Mouse (Mus musculus): ENCODE data around the gene Cep135. TPM values are rescaled to one million over a fixed set of nuclear protein-coding genes. Genes with fewer than 3 reads are reported as not detected.

Cep135 gene
- polyA plus RNA-seq, 1 experiment from 2014 or later = 3.9 TPM

DNA sequence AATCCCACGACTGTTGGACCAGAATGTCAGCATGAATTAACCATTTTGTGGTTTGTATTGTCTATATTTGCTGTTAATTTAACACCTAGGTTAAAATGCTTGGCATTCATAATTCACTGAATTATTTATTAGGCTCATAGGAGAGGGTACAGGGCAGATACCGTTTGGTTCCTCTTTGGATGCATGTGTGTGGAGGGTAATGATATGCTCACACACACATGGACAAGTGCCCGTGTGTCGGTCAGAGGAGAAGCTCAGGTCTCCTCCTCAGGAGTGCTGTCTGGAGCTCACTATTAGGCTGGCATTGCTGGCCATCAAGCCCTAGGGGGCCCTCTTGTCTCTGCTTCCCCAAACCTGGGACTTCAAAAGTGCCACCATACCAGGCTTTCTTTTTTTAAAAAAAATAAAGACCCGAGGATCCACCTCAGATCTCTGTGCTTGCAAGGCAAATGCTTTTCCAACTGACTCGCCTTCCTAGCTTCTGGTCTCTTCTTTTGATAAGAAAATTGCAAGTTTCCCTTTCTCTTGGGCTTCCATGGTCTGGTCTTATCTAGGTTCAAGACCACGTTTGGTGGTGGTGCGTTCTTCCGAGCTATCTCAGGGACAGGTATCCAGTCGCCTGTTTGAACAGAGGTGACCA is 99.6 kb downstream of the Cep135 start:
- peak overlapping the region; percentile 10 for H3K4me2 ChIP-seq (ENCODE audit: low read depth, low read length)
- WGBS (ENCODE audit: insufficient replicate concordance) = 24% methylated on average over 10 of the region's 10 CpGs
- H3K27me3 ChIP-seq (ENCODE audit: control insufficient read depth, insufficient read depth, low read depth, low read length) = no peaks in the 10 kb centered on the region
- no peaks in the 10 kb centered on the region for H3K9me3 ChIP-seq (replicated peaks; ENCODE audit: control insufficient read depth, low read length)
- H3K4me3 ChIP-seq (ENCODE audit: low read depth, low read length) = no peak overlapping the region
- ATAC-seq (ENCODE audit: low read depth) = peak; percentile 37; the same call in 1 of the 2 replicates
- no peak overlapping the region for H3K9ac ChIP-seq (ENCODE audit: low read depth, low read length)
- H3K4me1 ChIP-seq (ENCODE audit: control insufficient read depth, low read depth, low read length) = peaks cover 44% of the 10 kb centered on the region
- no peaks in the 10 kb centered on the region for H3K36me3 ChIP-seq (ENCODE audit: control insufficient read depth, insufficient read depth)
- H3K27ac ChIP-seq (ENCODE audit: low read length) = 0 out of 2 replicates have a peak overlapping the region, but pooled peaks have one; percentile 18

DNA sequence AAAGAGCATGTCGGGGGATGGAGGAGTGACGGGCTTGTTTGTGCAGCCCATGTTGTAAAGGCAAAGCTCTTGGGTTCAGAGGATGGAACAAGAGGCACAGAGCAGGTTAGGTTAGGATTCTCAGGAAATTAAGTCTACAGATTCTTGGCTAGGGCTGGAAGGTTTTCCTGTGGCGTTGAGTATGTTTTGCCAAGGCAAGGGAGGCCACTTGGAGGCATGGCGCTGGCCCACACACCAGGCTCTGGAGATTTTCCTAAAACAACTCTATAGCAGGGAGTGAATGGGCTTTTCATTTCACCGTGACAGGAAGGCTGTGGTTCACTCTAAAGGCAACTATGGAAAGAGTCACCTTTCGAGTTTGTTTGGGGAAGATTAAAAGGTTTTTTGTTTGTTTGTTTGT is 100.1 kb downstream of the Cep135 start:
- no peak for ATAC-seq (ENCODE audit: low read depth)
- H3K4me3 ChIP-seq (ENCODE audit: low read depth, low read length) = no peak overlapping the region
- H3K4me2 ChIP-seq (ENCODE audit: low read depth, low read length) = peak overlapping the region; percentile 10
- 64% methylated on average over 6 of the region's 6 CpGs for WGBS (ENCODE audit: insufficient replicate concordance)
- no peaks in the 10 kb centered on the region for H3K36me3 ChIP-seq (ENCODE audit: control insufficient read depth, insufficient read depth)
- H3K4me1 ChIP-seq (ENCODE audit: control insufficient read depth, low read depth, low read length) = peaks cover 44% of the 10 kb centered on the region
- H3K27ac ChIP-seq (ENCODE audit: low read length) = no peak overlapping the region
- H3K9ac ChIP-seq (ENCODE audit: low read depth, low read length) = no peak overlapping the region
- H3K9me3 ChIP-seq (replicated peaks; ENCODE audit: control insufficient read depth, low read length) = no peaks in the 10 kb centered on the region
- H3K27me3 ChIP-seq (ENCODE audit: control insufficient read depth, insufficient read depth, low read depth, low read length) = no peaks in the 10 kb centered on the region

DNA sequence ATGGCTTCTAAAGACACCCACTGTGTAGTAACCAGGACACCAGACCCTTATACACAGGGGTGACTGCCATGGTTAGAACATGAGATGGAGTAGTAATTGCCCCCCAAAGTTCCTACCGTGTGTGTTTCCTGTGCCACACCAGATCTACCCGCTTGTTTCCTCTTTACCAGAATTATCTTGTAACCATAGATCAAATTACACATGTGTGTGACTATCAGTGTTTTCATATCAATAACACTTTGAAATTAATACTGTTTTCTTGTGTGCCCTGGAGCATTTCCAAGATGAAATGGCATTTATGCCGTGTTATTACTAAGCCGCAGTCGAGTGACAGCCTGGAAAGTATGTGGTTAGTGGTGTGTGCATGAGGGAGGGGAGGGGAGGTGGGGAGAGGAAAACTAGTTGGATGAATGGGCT is 101.7 kb downstream of the Cep135 start:
- H3K27me3 ChIP-seq (ENCODE audit: control insufficient read depth, insufficient read depth, low read depth, low read length) = no peaks in the 10 kb centered on the region
- H3K4me1 ChIP-seq (ENCODE audit: control insufficient read depth, low read depth, low read length) = peaks cover 35% of the 10 kb centered on the region
- WGBS (ENCODE audit: insufficient replicate concordance) = 28% methylated on average over 5 of the region's 5 CpGs
- no peak overlapping the region for H3K4me2 ChIP-seq (ENCODE audit: low read depth, low read length)
- H3K27ac ChIP-seq (ENCODE audit: low read length) = no peak overlapping the region; the same call in 1 of the 2 replicates
- no peak for ATAC-seq (ENCODE audit: low read depth)
- H3K9ac ChIP-seq (ENCODE audit: low read depth, low read length) = no peak overlapping the region
- H3K36me3 ChIP-seq (ENCODE audit: control insufficient read depth, insufficient read depth) = no peaks in the 10 kb centered on the region
- H3K4me3 ChIP-seq (ENCODE audit: low read depth, low read length) = no peak overlapping the region
- H3K9me3 ChIP-seq (replicated peaks; ENCODE audit: control insufficient read depth, low read length) = no peaks in the 10 kb centered on the region

DNA sequence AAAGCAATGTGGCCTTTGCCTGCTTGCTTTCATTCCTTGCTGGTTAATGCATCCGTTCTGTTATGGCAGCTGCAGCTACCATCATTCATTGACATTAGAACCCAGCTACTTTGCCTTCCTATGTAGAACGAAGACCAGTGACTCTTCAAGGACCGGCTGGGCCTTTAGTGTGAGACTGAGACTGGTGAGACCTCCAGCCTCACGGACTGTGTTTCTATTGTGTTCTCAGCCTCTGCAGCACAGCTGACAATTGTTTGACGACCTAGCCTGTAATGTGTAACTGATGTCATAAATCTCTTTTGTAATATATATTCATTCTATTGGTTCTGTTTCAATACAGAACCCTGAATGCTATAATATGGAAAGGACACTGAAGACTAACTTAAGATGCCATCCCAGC is 102.8 kb downstream of the Cep135 start:
- Histone ChIP-seq H3K9me3 (replicated peaks; ENCODE audit: control insufficient read depth, low read length) (no peaks in the 10 kb centered on the region), H3K4me3 (ENCODE audit: low read depth, low read length) (no peak overlapping the region), H3K4me2 (ENCODE audit: low read depth, low read length) (no peak overlapping the region), H3K36me3 (ENCODE audit: control insufficient read depth, insufficient read depth) (no peaks in the 10 kb centered on the region), H3K9ac (ENCODE audit: low read depth, low read length) (no peak overlapping the region), H3K27me3 (ENCODE audit: control insufficient read depth, insufficient read depth, low read depth, low read length) (no peaks in the 10 kb centered on the region), H3K27ac (ENCODE audit: low read length) (no peak overlapping the region), H3K4me1 (ENCODE audit: control insufficient read depth, low read depth, low read length) (peaks cover 24% of the 10 kb centered on the region)
- 76% methylated on average over 5 of the region's 5 CpGs for WGBS (ENCODE audit: insufficient replicate concordance)
- ATAC-seq (ENCODE audit: low read depth) = no peak

DNA sequence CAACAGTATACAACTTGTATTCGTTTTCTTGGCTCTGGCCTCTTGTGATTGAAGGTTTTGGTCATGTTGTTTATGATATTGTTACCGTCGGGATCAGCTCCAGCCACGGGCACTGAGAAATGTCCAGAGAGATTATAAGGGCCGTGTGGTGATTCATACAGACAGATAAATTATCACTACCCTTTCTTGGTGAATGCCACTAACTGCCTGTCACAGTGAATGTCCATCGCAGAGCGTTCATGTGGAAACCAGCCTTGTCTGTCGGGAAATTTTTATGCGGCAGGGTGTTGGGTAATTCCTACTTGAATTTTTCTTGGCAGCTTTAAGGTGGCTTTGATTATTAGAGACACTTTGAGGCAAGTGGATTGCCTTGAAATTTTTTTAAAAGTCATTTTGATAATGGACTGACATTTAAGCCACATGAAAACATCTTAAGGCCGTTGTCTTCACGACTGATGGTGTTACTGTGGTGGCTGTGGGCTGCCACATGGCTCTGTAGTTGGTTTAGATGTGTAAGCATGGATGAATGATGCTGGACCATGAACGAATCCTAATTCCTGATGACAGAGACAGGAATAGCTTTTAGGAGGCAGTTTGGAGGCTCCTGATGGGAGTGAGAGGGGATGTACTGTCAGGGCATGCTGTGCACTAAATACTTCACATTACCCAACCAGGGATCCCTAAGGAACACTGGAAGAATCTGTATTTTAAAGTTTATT is 103.4 kb downstream of the Cep135 start:
- Histone ChIP-seq H3K9me3 (replicated peaks; ENCODE audit: control insufficient read depth, low read length) (no peaks in the 10 kb centered on the region), H3K4me1 (ENCODE audit: control insufficient read depth, low read depth, low read length) (peaks cover 18% of the 10 kb centered on the region), H3K9ac (ENCODE audit: low read depth, low read length) (no peak overlapping the region), H3K4me3 (ENCODE audit: low read depth, low read length) (no peak overlapping the region), H3K36me3 (ENCODE audit: control insufficient read depth, insufficient read depth) (no peaks in the 10 kb centered on the region), H3K27me3 (ENCODE audit: control insufficient read depth, insufficient read depth, low read depth, low read length) (no peaks in the 10 kb centered on the region), H3K27ac (ENCODE audit: low read length) (no peak overlapping the region), H3K4me2 (ENCODE audit: low read depth, low read length) (no peak overlapping the region)
- no peak for ATAC-seq (ENCODE audit: low read depth)
- WGBS (ENCODE audit: insufficient replicate concordance) = 76% methylated on average over 12 of the region's 12 CpGs

Other genes with a start within 250 kb of the Cep135 start
- not detected in 2 replicates for gene Nmu, start 224.9 kb upstream of the Cep135 start, polyA plus RNA-seq (2015; fragmentation: Nextera tagmentation; extraction: Ambion mirVana)
- not detected in 2 replicates for gene Gm7271, start 104.7 kb upstream of the Cep135 start, polyA plus RNA-seq (2015; fragmentation: Nextera tagmentation; extraction: Ambion mirVana)
- gene Exoc1, start 59.4 kb upstream of the Cep135 start, polyA plus RNA-seq (2015; fragmentation: Nextera tagmentation; extraction: Ambion mirVana) = 10.7 and 10.9 TPM in 2 replicates
- gene C530008M17Rik, start 67.8 kb downstream of the Cep135 start, polyA plus RNA-seq (2015; fragmentation: Nextera tagmentation; extraction: Ambion mirVana) = 5.7 and 6.0 TPM in 2 replicates

Measured in liver, embryonic 16.5 days (tissue).